Comparison of ENCODE assay signal across 22 mouse cellular contexts in genomic region chr10:84573671-84574420, GRCm38 (mm10). TPM values are rescaled to one million over a fixed set of nuclear protein-coding genes. Genes with fewer than 3 reads are reported as not detected.
DNase-seq lines count a peak whose midpoint lies in the region; ATAC-seq lines count a peak whose summit lies in the region.
"Had no signal": no experiment of that assay in that cellular context is flagged by ENCODE, and none has a peak within 500 bp of the region (broad histone marks: within the 10 kb centered on the region; RNA-seq: fewer than 3 reads in every experiment).

No protein-coding gene starts in this region.

- peak overlapping the region; percentile 85; the same call in 1 of the 2 replicates for H3K9ac ChIP-seq in liver, embryonic 13.5 days
- no peak overlapping the region for H3K9ac ChIP-seq in liver, embryonic 11.5 days (ENCODE audit: low read depth, low read length)
- no peak overlapping the region for H3K9ac ChIP-seq in midbrain, embryonic 16.5 days (ENCODE audit: low read depth, low read length)
- H3K9ac ChIP-seq: hindbrain, embryonic 14.5 days; intestine, embryonic 15.5 days had no signal

- no peaks in the 10 kb centered on the region for H3K36me3 ChIP-seq in liver, embryonic 13.5 days
- H3K36me3 ChIP-seq in liver, embryonic 11.5 days (ENCODE audit: control insufficient read depth, insufficient read depth, low read length), result no peaks in the 10 kb centered on the region
- H3K36me3 ChIP-seq in midbrain, embryonic 16.5 days (ENCODE audit: control insufficient read depth, insufficient read depth, low read length), result no peaks in the 10 kb centered on the region
- H3K36me3 ChIP-seq in forebrain, embryonic 10.5 days (replicated peaks), result no peaks in the 10 kb centered on the region
- H3K36me3 ChIP-seq: intestine, embryonic 15.5 days; midbrain, embryonic 10.5 days had no signal

- 37% methylated on average over 5 of the region's 5 CpGs for WGBS in liver, embryonic 13.5 days (ENCODE audit: insufficient replicate concordance)
- 56% methylated on average over 5 of the region's 5 CpGs for WGBS in liver, embryonic 11.5 days
- 70% methylated on average over 5 of the region's 5 CpGs for WGBS in midbrain, embryonic 16.5 days
- WGBS in forebrain, embryonic 10.5 days, result 72% methylated on average over 5 of the region's 5 CpGs

- peak overlapping the region; percentile 96 for H3K27ac ChIP-seq in liver, embryonic 13.5 days
- H3K27ac ChIP-seq in liver, embryonic 11.5 days (ENCODE audit: low read depth, low read length), result no peak overlapping the region
- no peak overlapping the region for H3K27ac ChIP-seq in midbrain, embryonic 16.5 days (ENCODE audit: low read length)
- no peak overlapping the region for H3K27ac ChIP-seq in forebrain, embryonic 10.5 days
- H3K27ac ChIP-seq: hindbrain, embryonic 14.5 days; intestine, embryonic 15.5 days; midbrain, embryonic 10.5 days had no signal

- ATAC-seq in liver, embryonic 13.5 days (ENCODE audit: low read depth), result no peak
- no peak for ATAC-seq in liver, embryonic 11.5 days (replicated peaks; ENCODE audit: low FRiP score)
- ATAC-seq in granulocyte monocyte progenitor cell, adult 5-6 weeks (replicated peaks; ENCODE audit: poor library complexity, severe bottlenecking), result peak; percentile 41
- ATAC-seq in megakaryocyte progenitor cell, adult 5-6 weeks (replicated peaks; ENCODE audit: poor library complexity), result 0 out of 2 replicates have a peak, but pooled peaks have one; percentile 15
- no peak for ATAC-seq in midbrain, embryonic 16.5 days
- ATAC-seq: forebrain, embryonic 14.5 days; intestine, embryonic 15.5 days; Patski had no signal

- intact Hi-C loops in heart, postnatal 36 days (cut with DNase I), result no loop called here

- no peak overlapping the region for H3K4me3 ChIP-seq in liver, embryonic 13.5 days (replicated peaks)
- no peak overlapping the region for H3K4me3 ChIP-seq in liver, embryonic 11.5 days (ENCODE audit: low read depth, low read length)
- H3K4me3 ChIP-seq in midbrain, embryonic 16.5 days (ENCODE audit: low read depth, low read length), result no peak overlapping the region
- H3K4me3 ChIP-seq in forebrain, embryonic 10.5 days, result no peak overlapping the region
- H3K4me3 ChIP-seq: intestine, embryonic 15.5 days; midbrain, embryonic 10.5 days had no signal

- H3K4me2 ChIP-seq in liver, embryonic 13.5 days, result no peak overlapping the region
- H3K4me2 ChIP-seq in liver, embryonic 11.5 days, result no peak overlapping the region
- no peak overlapping the region for H3K4me2 ChIP-seq in midbrain, embryonic 16.5 days (ENCODE audit: low read length)
- H3K4me2 ChIP-seq: heart, embryonic 11.5 days; hindbrain, embryonic 14.5 days; intestine, embryonic 15.5 days had no signal

- no peaks in the 10 kb centered on the region for H3K9me3 ChIP-seq in liver, embryonic 13.5 days (replicated peaks)
- no peaks in the 10 kb centered on the region for H3K9me3 ChIP-seq in liver, embryonic 11.5 days (ENCODE audit: control insufficient read depth, low read length)
- no peaks in the 10 kb centered on the region for H3K9me3 ChIP-seq in midbrain, embryonic 16.5 days (replicated peaks; ENCODE audit: control insufficient read depth, low read length, poor library complexity, severe bottlenecking)
- no peaks in the 10 kb centered on the region for H3K9me3 ChIP-seq in forebrain, embryonic 10.5 days
- H3K9me3 ChIP-seq: intestine, embryonic 15.5 days; midbrain, embryonic 10.5 days had no signal

- no peak for DNase-seq in liver, embryonic 13.5 days
- no peak for DNase-seq in liver, embryonic 11.5 days (ENCODE audit: low spot score)
- DNase-seq in B cell, adult 2 months, result peak; percentile 66 to 71
- DNase-seq in forebrain, embryonic 10.5 days (ENCODE audit: extremely low spot score, low spot score), result no peak
- DNase-seq in heart, postnatal 36 days, result no peak
- DNase-seq: adrenal gland, postnatal 25 days; cerebellum, adult 8-10 months; gastrocnemius, postnatal 25 days; heart, postnatal 14 days; kidney, adult 9 months; kidney, postnatal 25 days; right cerebral cortex, adult 18-20 months; thymus, adult 2 months had no signal

- peaks cover 52% of the 10 kb centered on the region for H3K4me1 ChIP-seq in liver, embryonic 13.5 days (replicated peaks)
- peaks cover 12% of the 10 kb centered on the region for H3K4me1 ChIP-seq in liver, embryonic 11.5 days (replicated peaks; ENCODE audit: control insufficient read depth, insufficient read depth, low read length)
- peaks cover 7% of the 10 kb centered on the region for H3K4me1 ChIP-seq in midbrain, embryonic 16.5 days (ENCODE audit: control insufficient read depth, insufficient read depth, low read length)
- peaks cover 17% of the 10 kb centered on the region for H3K4me1 ChIP-seq in forebrain, embryonic 10.5 days

- H3K27me3 ChIP-seq in liver, embryonic 13.5 days, result peaks cover 8% of the 10 kb centered on the region; the same call in 1 of the 2 replicates
- no peaks in the 10 kb centered on the region for H3K27me3 ChIP-seq in liver, embryonic 11.5 days (replicated peaks; ENCODE audit: control insufficient read depth, insufficient read depth, low read length)
- H3K27me3 ChIP-seq in midbrain, embryonic 16.5 days (ENCODE audit: control insufficient read depth, insufficient read depth, low read depth, low read length), result peaks cover 2% of the 10 kb centered on the region; the same call in 1 of the 2 replicates
- H3K27me3 ChIP-seq in forebrain, embryonic 10.5 days (ENCODE audit: poor library complexity, severe bottlenecking), result peaks cover 14% of the 10 kb centered on the region
- H3K27me3 ChIP-seq: intestine, embryonic 15.5 days; Patski had no signal

RNA-seq across cellular contexts. Expression of gene Tcp11l2, which starts 2.6 kb away (rescaled TPM):
- 39.0 and 46.5 TPM in 2 replicates for polyA plus RNA-seq in liver, embryonic 13.5 days (2015; fragmentation: Nextera tagmentation; extraction: Ambion mirVana)
- 4.7 and 5.7 TPM in 2 replicates for polyA plus RNA-seq in liver, embryonic 11.5 days (2014; fragmentation: Nextera tagmentation; extraction: Ambion mirVana)
- total RNA-seq in granulocyte monocyte progenitor cell, adult 5-6 weeks (2014; fragmentation: Nextera tagmentation), result 15.6 and 18.3 TPM in 2 replicates
- total RNA-seq in granulocyte monocyte progenitor cell, adult 5-6 weeks (2017), result 8.9 and 9.5 TPM in 2 replicates
- total RNA-seq in megakaryocyte progenitor cell, adult 5-6 weeks (2015), result 12.4 and 14.6 TPM in 2 replicates
- 7.0 and 10.1 TPM in 2 replicates for total RNA-seq in megakaryocyte progenitor cell, adult 5-6 weeks (2017)
- polyA plus RNA-seq in midbrain, embryonic 16.5 days (2015; fragmentation: Nextera tagmentation; extraction: Ambion mirVana), result 20.4 and 22.7 TPM in 2 replicates
- 2.0 and 2.6 TPM in 2 replicates for polyA plus RNA-seq in forebrain, embryonic 10.5 days (2016; fragmentation: Nextera tagmentation; extraction: Ambion mirVana)
- total RNA-seq in heart, postnatal 36 days (2021), result 100 to 1,000 TPM; 131 to 192 TPM

RNA-seq across cellular contexts. Expression of gene Ckap4, which starts 40.0 kb away (rescaled TPM):
- 9.8 and 11.3 TPM in 2 replicates for polyA plus RNA-seq in liver, embryonic 13.5 days (2015; fragmentation: Nextera tagmentation; extraction: Ambion mirVana)
- 39.4 and 41.5 TPM in 2 replicates for polyA plus RNA-seq in liver, embryonic 11.5 days (2014; fragmentation: Nextera tagmentation; extraction: Ambion mirVana)
- 67.8 and 79.6 TPM in 2 replicates for total RNA-seq in granulocyte monocyte progenitor cell, adult 5-6 weeks (2014; fragmentation: Nextera tagmentation)
- total RNA-seq in granulocyte monocyte progenitor cell, adult 5-6 weeks (2017), result 55.7 and 58.3 TPM in 2 replicates
- 72.5 and 84.2 TPM in 2 replicates for total RNA-seq in megakaryocyte progenitor cell, adult 5-6 weeks (2015)
- 63.4 and 70.0 TPM in 2 replicates for total RNA-seq in megakaryocyte progenitor cell, adult 5-6 weeks (2017)
- 45.9 and 52.3 TPM in 2 replicates for polyA plus RNA-seq in midbrain, embryonic 16.5 days (2015; fragmentation: Nextera tagmentation; extraction: Ambion mirVana)
- polyA plus RNA-seq in forebrain, embryonic 10.5 days (2016; fragmentation: Nextera tagmentation; extraction: Ambion mirVana), result 50.5 and 50.7 TPM in 2 replicates
- total RNA-seq in heart, postnatal 36 days (2021), result 10 to 100 TPM; 28.4 to 32.0 TPM

RNA-seq across cellular contexts. Expression of gene Polr3b, which starts 48.2 kb away (rescaled TPM):
- polyA plus RNA-seq in liver, embryonic 13.5 days (2015; fragmentation: Nextera tagmentation; extraction: Ambion mirVana), result 5.7 and 8.4 TPM in 2 replicates
- polyA plus RNA-seq in liver, embryonic 11.5 days (2014; fragmentation: Nextera tagmentation; extraction: Ambion mirVana), result 15.8 and 16.5 TPM in 2 replicates
- 26.2 and 29.8 TPM in 2 replicates for total RNA-seq in granulocyte monocyte progenitor cell, adult 5-6 weeks (2014; fragmentation: Nextera tagmentation)
- total RNA-seq in granulocyte monocyte progenitor cell, adult 5-6 weeks (2017), result 32.8 and 46.9 TPM in 2 replicates
- total RNA-seq in megakaryocyte progenitor cell, adult 5-6 weeks (2015), result 23.9 and 29.3 TPM in 2 replicates
- total RNA-seq in megakaryocyte progenitor cell, adult 5-6 weeks (2017), result 29.4 and 45.9 TPM in 2 replicates
- 13.9 and 14.7 TPM in 2 replicates for polyA plus RNA-seq in midbrain, embryonic 16.5 days (2015; fragmentation: Nextera tagmentation; extraction: Ambion mirVana)
- polyA plus RNA-seq in forebrain, embryonic 10.5 days (2016; fragmentation: Nextera tagmentation; extraction: Ambion mirVana), result 17.6 and 18.2 TPM in 2 replicates
- 10 to 100 TPM; 13.1 to 13.9 TPM for total RNA-seq in heart, postnatal 36 days (2021)

Comparison
In these comparisons a context has a peak if more than half of its experiments do, and no peak if none do; other contexts are left out.
1. ATAC-seq: peak in granulocyte monocyte progenitor cell, adult 5-6 weeks (single experiment) and megakaryocyte progenitor cell, adult 5-6 weeks (single experiment); none in liver, embryonic 13.5 days (single experiment), liver, embryonic 11.5 days (single experiment) and midbrain, embryonic 16.5 days (single experiment).
2. DNase-seq: peak in B cell, adult 2 months (2 of 2); none in liver, embryonic 13.5 days (single experiment), liver, embryonic 11.5 days (single experiment), forebrain, embryonic 10.5 days (single experiment) and heart, postnatal 36 days (0 of 2).